Mouse (Mus musculus) embryonic facial prominence, embryonic 13.5 days (tissue): ENCODE data around the gene Slc6a13. TPM values are rescaled to one million over a fixed set of nuclear protein-coding genes. Genes with fewer than 3 reads are reported as not detected.

Experiments used
- ATAC-seq: fragments of 200-750 bp; cut with Nextera tagmentation; 2 replicates; pipeline ENCODE4 v1.8.0; 2017; ENCODE audit warnings: low read depth; ENCODE audit not compliant: insufficient number of reproducible peaks, insufficient read depth, low FRiP score, low TSS enrichment
- H3K27ac ChIP-seq: fragments of 300-500 bp; sonication (generic); 2 replicates; pipeline ENCODE4 v1.5.1; 2015; ENCODE audit warnings: moderate library complexity, mild to moderate bottlenecking, inconsistent platforms
- H3K27me3 ChIP-seq: fragments of 300-500 bp; sonication (generic); 2 replicates; pipeline ENCODE4 v1.6.1; 2015; ENCODE audit warnings: mild to moderate bottlenecking, inconsistent platforms
- H3K36me3 ChIP-seq: fragments of 300-500 bp; sonication (generic); 2 replicates; pipeline ENCODE4 v1.6.1; 2015; ENCODE audit warnings: mild to moderate bottlenecking, inconsistent platforms
- H3K4me1 ChIP-seq: fragments of 300-500 bp; sonication (generic); 2 replicates; pipeline ENCODE4 v1.6.1; 2015; ENCODE audit warnings: inconsistent platforms
- H3K4me2 ChIP-seq: fragments of 300-500 bp; sonication (generic); 2 replicates; pipeline ENCODE4 v1.6.1; 2015; ENCODE audit warnings: moderate library complexity, mild to moderate bottlenecking, inconsistent platforms
- H3K4me3 ChIP-seq: fragments of 300-500 bp; sonication (generic); 2 replicates; pipeline ENCODE4 v1.5.1; 2015; ENCODE audit warnings: mild to moderate bottlenecking, inconsistent platforms
- H3K9ac ChIP-seq: fragments of 300-500 bp; sonication (generic); 2 replicates; pipeline ENCODE4 v1.6.1; 2015; ENCODE audit warnings: mild to moderate bottlenecking, inconsistent platforms
- H3K9me3 ChIP-seq: fragments of 300-500 bp; sonication (generic); 2 replicates; pipeline ENCODE4 v1.6.1; 2016; ENCODE audit warnings: inconsistent platforms
- WGBS: fragments of 180-500 bp; shearing (Covaris S2); methylation state at CpG from one replicate; pipeline ENCODE4 v1.1.7; 2015; ENCODE audit warnings: mixed read lengths; 5-methylcytosine and 5-hydroxymethylcytosine counted together
- microRNA-seq: library from miRNA; unstranded; fragments of <30 nt; microRNA quantifications from one replicate; pipeline ENCODE4, GENCODE M21; 2016
- polyA plus RNA-seq: library from polyadenylated mRNA; unstranded; fragments of >200 nt; fragmentation: Nextera tagmentation; extraction: Ambion mirVana; gene quantifications from 2 replicates; pipeline ENCODE4 v1.2.1, GENCODE M21; 2015

Gene Slc6a13
- polyA plus RNA-seq, 1 experiment from 2014 or later: 1.6 TPM

GRCm38 (mm10) chr6:121382071-121382470 lies 82.0 kb downstream of the Slc6a13 start:
- Histone ChIP-seq H3K9ac (no peak overlapping the region), H3K36me3 (no peaks in the 10 kb centered on the region), H3K27ac (no peak overlapping the region), H3K4me1 (peaks cover 32% of the 10 kb centered on the region), H3K9me3 (no peaks in the 10 kb centered on the region), H3K27me3 (peaks cover 18% of the 10 kb centered on the region), H3K4me2 (no peak overlapping the region), H3K4me3 (no peak overlapping the region)
- ATAC-seq: no peak
- WGBS: 50% methylated on average over 10 of the region's 10 CpGs

GRCm38 (mm10) chr6:121385397-121385796 lies 85.4 kb downstream of the Slc6a13 start:
- peaks cover 18% of the 10 kb centered on the region for H3K27me3 ChIP-seq
- H3K9ac ChIP-seq: no peak overlapping the region
- H3K9me3 ChIP-seq: no peaks in the 10 kb centered on the region
- H3K4me1 ChIP-seq: peaks cover 28% of the 10 kb centered on the region
- no peaks in the 10 kb centered on the region for H3K36me3 ChIP-seq
- H3K4me3 ChIP-seq: no peak overlapping the region
- H3K4me2 ChIP-seq: no peak overlapping the region
- WGBS: 85% methylated on average over 3 of the region's 3 CpGs
- no peak for ATAC-seq
- H3K27ac ChIP-seq: no peak overlapping the region

Small RNA genes within 50 kb of the gene (microRNA-seq; reads per million reads assigned to microRNA genes)
- not detected for gene Gm24855

Other genes with a start within 250 kb of the Slc6a13 start
- gene Mical3, start 169.2 kb upstream of the Slc6a13 start, polyA plus RNA-seq: 12.3 and 12.7 TPM in 2 replicates
- gene Pex26, start 116.6 kb upstream of the Slc6a13 start, polyA plus RNA-seq: 10.4 and 10.8 TPM in 2 replicates
- 0.30 and 0.83 TPM in 2 replicates for gene Tuba8, start 89.5 kb upstream of the Slc6a13 start, polyA plus RNA-seq
- gene Usp18, start 54.3 kb upstream of the Slc6a13 start, polyA plus RNA-seq: 1.6 and 1.8 TPM in 2 replicates
- gene Slc6a12, start 42.8 kb downstream of the Slc6a13 start, polyA plus RNA-seq: 0.30 TPM in 1 of 2 replicates, not detected in the other
- 0.21 and 0.27 TPM in 2 replicates for gene Iqsec3, start 173.5 kb downstream of the Slc6a13 start, polyA plus RNA-seq